Mouse (Mus musculus): ENCODE measurements around the gene Zfp319.
A peak's percentile ranks its signal among the peaks of the same experiment; 100 is the strongest.

The Zfp319 gene

DNA sequence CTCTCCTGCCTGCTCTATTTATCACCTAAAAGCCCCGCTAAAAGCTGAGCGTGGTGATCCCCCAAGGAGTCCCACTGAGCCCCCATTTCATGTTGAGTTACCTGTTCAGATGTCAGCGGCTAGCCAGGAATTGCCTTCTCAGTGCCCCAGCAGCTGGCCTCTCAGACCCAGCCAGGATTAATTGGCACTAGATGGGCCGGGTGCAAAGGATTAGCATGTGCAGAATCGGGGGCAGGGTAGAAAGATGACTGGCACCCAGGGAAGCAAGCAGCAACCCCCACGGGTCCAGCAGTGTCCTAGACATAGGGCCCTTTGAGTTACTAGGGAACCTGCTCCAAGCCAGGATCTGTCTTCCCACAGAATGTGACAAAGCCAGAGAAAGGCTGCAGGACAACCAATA lies 25.3 kb downstream of the Zfp319 start, which contains the start of gene Cngb1:
TSS of gene Cngb1 (minus strand) at position 155 of the 400 bp plus-strand sequence.
- DNase-seq: no peak

DNA sequence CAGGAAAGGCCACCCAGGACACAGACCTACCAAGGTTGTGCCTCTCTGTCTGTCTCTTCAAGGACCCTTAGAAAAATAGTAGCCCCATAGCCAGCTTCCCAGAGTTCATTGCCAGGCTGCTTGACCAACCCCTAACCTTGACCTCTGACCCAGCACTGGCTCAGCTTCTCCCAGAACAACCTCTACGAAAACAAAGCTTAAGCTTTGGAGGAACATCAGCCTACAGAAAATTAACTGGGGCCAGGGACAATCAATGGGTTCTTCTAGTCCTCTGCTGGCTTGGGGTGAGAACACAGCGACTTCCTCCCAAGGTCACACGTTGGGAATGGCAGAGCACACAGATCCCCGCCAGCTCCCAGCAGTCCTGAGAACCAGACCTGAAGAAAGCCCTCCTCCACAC lies 26.2 kb downstream of the Zfp319 start:
- DNase-seq: no peak

DNA sequence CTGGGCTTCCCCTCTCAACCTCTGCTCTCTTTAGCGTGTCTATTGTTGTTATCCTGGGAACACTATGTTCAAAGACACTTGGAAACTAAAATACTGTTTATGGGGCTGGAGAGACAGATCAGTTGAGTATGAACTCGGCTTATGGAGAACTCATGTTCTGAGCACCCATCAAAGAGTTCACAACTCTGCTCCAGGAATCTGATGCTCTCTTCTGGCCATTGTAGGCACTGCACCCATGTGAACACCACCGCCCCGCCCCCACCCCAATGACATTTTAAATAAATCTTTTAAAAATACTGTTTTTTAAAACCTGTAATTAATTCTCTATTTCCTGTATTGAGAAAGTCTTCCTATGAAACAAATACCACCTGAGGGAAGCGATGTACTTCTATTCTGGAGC lies 29.3 kb downstream of the Zfp319 start:
- peak; percentile 17 to 46 for DNase-seq

DNA sequence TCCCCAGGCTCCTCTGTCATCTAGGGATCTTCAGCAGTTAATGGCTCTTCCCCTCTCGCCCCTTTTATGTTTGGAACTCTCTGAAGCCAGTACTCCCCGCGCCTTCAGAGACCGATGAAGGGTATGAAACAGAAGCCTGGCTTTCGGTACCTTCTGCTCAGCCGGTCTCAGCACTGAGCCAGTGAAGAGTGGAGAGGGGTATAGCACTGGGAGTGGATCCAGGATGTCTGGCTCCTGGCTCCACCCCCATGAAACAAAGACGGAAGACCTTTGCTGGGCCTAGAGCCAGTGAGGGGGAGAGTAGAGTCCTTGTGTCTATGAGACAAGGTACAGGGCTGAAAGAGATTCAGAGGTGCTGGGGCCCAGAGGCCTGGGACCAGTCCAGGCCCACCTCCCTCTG lies 37.9 kb downstream of the Zfp319 start:
- peak; percentile 28 to 59 for DNase-seq

DNA sequence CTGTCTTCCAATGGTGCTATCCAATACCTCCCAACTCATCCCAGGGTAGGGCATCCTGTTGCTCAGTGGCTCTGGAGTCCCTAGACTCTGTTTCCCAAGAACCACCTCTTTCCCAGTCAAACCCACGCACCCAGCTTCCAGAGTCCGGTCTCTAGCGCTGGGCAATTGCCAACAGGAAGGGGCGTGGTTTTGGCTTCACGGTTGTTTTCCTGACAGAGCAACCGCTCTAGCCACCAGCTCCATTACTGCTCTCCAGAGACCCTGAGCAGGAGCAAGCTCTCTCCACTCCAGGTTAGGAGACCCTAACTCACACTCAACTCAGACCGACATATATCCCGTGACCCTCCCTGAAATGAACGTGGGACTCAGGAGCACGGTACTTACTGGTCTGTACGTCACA lies 38.6 kb downstream of the Zfp319 start:
- peak; percentile 85 to 89 for DNase-seq

DNA sequence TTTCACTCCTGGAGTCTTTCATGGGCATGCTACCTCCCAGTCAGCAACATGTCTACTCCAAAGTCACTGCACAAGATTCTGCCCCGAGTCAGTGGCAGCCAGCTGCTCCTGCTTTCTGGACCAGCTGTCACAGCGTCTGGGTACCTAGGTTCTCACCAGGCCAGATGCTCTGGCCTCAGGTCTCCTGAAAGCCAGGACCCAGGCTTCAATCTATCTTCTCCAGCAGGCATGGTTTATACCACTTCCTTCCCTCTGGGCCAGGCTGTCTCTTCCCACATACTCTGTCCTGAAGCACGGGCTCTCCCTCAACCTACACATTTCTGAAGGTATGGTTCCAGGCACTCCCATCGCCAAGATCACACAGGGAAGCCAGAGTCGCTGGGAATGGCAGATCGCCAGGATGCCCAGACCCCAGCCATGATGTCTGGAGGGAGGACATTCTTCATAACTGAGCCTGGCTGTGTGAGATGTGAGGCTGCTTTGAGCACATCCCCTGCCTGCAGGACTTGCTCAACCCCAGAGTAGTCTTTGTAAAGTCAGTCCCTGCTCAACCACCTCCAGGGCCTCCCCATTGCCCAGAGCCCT lies 42.6 kb downstream of the Zfp319 start:
- DNase-seq: no peak

DNA sequence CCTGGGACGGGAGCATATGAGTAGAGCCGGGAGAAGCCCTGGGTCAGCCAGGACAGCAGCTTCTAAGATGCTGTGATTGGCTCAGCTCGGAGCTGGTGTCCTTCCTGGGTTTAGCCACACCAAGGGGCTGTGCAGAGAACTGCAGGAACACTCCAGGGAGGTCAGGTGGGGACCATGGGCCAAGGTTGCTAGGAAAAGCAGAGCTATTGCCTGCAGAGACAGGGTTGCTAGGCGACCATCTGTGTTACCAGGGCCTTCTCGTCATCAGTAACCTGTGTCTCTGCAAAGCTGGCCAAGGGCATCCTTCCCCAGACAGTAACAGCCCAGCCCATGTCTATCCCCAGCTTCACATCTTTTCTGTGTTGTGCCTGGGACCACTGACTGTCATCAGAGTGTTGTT lies 50.3 kb downstream of the Zfp319 start:
- no peak for DNase-seq

Measured in lung, adult 18-20 months (tissue).